Mouse (Mus musculus): ENCODE results near the gene Thada.

- TF ChIP-seq POLR2A (IDR thresholded peaks at IDR 0.05; ENCODE audit: low read depth, low read length), result no peak
- TF ChIP-seq CTCF (conservative IDR thresholded peaks at IDR 0.05; ENCODE audit: insufficient read depth, insufficient read length, low read depth, low read length), result no peak
Observed at GRCm38 (mm10) chr17:84179026-84179972, 286.7 kb downstream of the Thada start.
